Mouse (Mus musculus): ENCODE results near the gene Camk1d. TPM values are rescaled to one million over a fixed set of nuclear protein-coding genes. Genes with fewer than 3 reads are reported as not detected.

The Camk1d gene
- polyA plus RNA-seq, 1 experiment from 2014 or later = 1.0 TPM

DNA sequence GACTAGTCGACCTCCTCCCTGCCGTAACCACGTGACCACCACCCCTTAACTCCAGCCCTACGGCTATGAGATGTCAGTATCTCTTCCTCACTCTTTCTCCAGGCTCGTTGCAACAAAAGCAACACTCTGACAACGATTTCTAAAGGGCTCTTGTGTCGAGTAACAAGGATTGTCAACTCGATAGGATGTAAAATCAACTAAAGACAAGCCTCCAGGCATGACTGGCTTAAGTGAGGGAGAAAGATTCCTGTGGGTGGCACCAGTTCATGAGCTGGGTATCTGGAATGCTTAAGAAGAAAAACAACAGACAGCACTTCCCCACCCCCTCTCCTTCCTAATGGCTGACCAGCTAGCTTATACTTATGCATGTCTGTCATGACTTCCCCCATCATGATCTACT lies 15.9 kb downstream of the Camk1d start:
- Histone ChIP-seq H3K27ac (ENCODE audit: low read depth, low read length) (no peak overlapping the region), H3K9me3 (ENCODE audit: control insufficient read depth, low read length) (no peaks in the 10 kb centered on the region), H3K9ac (ENCODE audit: low read depth, low read length) (no peak overlapping the region), H3K4me1 (replicated peaks; ENCODE audit: control insufficient read depth, insufficient read depth, low read length) (no peaks in the 10 kb centered on the region; the same call in 1 of the 2 replicates), H3K27me3 (replicated peaks; ENCODE audit: control insufficient read depth, insufficient read depth, low read length) (no peaks in the 10 kb centered on the region), H3K4me3 (ENCODE audit: low read depth, low read length) (no peak overlapping the region), H3K36me3 (ENCODE audit: control insufficient read depth, insufficient read depth, low read length) (no peaks in the 10 kb centered on the region), H3K4me2 (no peak overlapping the region)
- 53% methylated on average over 8 of the region's 8 CpGs for WGBS
- no peak for ATAC-seq (replicated peaks; ENCODE audit: low FRiP score)
- no peak for DNase-seq (ENCODE audit: low spot score)

DNA sequence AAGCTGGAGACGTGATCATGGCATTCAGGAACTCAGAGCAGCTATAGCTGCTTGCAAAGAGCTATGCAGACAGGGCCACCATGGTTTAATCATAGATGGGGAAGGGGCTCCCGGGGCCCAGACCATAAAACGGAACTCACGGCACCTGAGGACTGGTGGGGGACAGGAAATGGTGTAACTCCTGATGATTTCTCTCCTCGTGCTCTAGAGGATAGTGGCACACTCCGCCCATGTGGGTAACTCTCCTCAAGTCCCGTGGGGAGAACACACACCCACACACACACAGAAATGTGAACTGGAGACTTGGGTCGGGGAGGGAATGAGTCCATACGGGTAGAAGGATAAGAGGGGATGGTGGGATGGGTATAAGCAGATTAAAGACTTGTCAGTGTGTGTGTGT lies 20.2 kb downstream of the Camk1d start:
- Histone ChIP-seq H3K27me3 (replicated peaks; ENCODE audit: control insufficient read depth, insufficient read depth, low read length) (no peaks in the 10 kb centered on the region), H3K27ac (ENCODE audit: low read depth, low read length) (no peak overlapping the region), H3K4me3 (ENCODE audit: low read depth, low read length) (no peak overlapping the region), H3K4me2 (no peak overlapping the region), H3K9ac (ENCODE audit: low read depth, low read length) (no peak overlapping the region), H3K36me3 (ENCODE audit: control insufficient read depth, insufficient read depth, low read length) (no peaks in the 10 kb centered on the region), H3K9me3 (ENCODE audit: control insufficient read depth, low read length) (no peaks in the 10 kb centered on the region), H3K4me1 (replicated peaks; ENCODE audit: control insufficient read depth, insufficient read depth, low read length) (no peaks in the 10 kb centered on the region)
- DNase-seq (ENCODE audit: low spot score) = no peak
- no peak for ATAC-seq (replicated peaks; ENCODE audit: low FRiP score)
- WGBS = 76% methylated on average over 9 of the region's 9 CpGs

GRCm38 (mm10) chr2:5691729-5692128 lies 22.6 kb downstream of the Camk1d start:
- Histone ChIP-seq H3K27me3 (replicated peaks; ENCODE audit: control insufficient read depth, insufficient read depth, low read length) (no peaks in the 10 kb centered on the region), H3K4me1 (replicated peaks; ENCODE audit: control insufficient read depth, insufficient read depth, low read length) (no peaks in the 10 kb centered on the region), H3K9ac (ENCODE audit: low read depth, low read length) (no peak overlapping the region), H3K4me2 (no peak overlapping the region), H3K36me3 (ENCODE audit: control insufficient read depth, insufficient read depth, low read length) (no peaks in the 10 kb centered on the region), H3K9me3 (ENCODE audit: control insufficient read depth, low read length) (no peaks in the 10 kb centered on the region), H3K4me3 (ENCODE audit: low read depth, low read length) (no peak overlapping the region), H3K27ac (ENCODE audit: low read depth, low read length) (no peak overlapping the region)
- WGBS = 63% methylated on average over 3 of the region's 3 CpGs
- DNase-seq (ENCODE audit: low spot score) (no peak), ATAC-seq (replicated peaks; ENCODE audit: low FRiP score) (no peak)

DNA sequence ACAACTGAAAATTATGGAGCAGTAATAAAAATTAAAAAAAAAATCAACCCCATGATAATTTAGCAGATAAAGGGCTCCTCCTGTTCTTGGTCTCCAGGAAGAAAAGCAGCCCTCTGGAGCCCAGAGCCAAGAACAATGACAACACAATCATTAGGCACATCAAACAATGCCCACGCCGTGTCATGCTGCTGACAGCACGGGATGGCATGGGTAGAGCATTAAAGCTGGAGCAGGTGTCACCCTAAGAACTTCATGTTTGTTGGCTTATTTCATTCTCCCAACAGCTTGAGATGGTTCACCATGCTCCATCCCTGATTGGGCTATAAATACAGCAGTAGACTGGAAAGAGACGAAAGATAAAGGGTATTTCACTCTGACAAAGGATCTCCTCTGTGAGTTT lies 30.9 kb downstream of the Camk1d start:
- no peak overlapping the region for H3K27ac ChIP-seq (ENCODE audit: low read depth, low read length)
- H3K4me1 ChIP-seq (replicated peaks; ENCODE audit: control insufficient read depth, insufficient read depth, low read length) = no peaks in the 10 kb centered on the region
- H3K9me3 ChIP-seq (ENCODE audit: control insufficient read depth, low read length) = no peaks in the 10 kb centered on the region
- no peak overlapping the region for H3K4me3 ChIP-seq (ENCODE audit: low read depth, low read length)
- no peak overlapping the region for H3K4me2 ChIP-seq
- ATAC-seq (replicated peaks; ENCODE audit: low FRiP score) (no peak), DNase-seq (ENCODE audit: low spot score) (no peak)
- no peaks in the 10 kb centered on the region for H3K36me3 ChIP-seq (ENCODE audit: control insufficient read depth, insufficient read depth, low read length)
- 86% methylated on average over 4 of the region's 4 CpGs for WGBS
- H3K27me3 ChIP-seq (replicated peaks; ENCODE audit: control insufficient read depth, insufficient read depth, low read length) = no peaks in the 10 kb centered on the region
- H3K9ac ChIP-seq (ENCODE audit: low read depth, low read length) = no peak overlapping the region

GRCm38 (mm10) chr2:5681909-5682308 lies 32.4 kb downstream of the Camk1d start:
- 67% methylated on average over 8 of the region's 8 CpGs for WGBS
- DNase-seq (ENCODE audit: low spot score) (no peak), ATAC-seq (replicated peaks; ENCODE audit: low FRiP score) (no peak)
- Histone ChIP-seq H3K9me3 (ENCODE audit: control insufficient read depth, low read length) (no peaks in the 10 kb centered on the region), H3K9ac (ENCODE audit: low read depth, low read length) (no peak overlapping the region), H3K27me3 (replicated peaks; ENCODE audit: control insufficient read depth, insufficient read depth, low read length) (no peaks in the 10 kb centered on the region), H3K4me1 (replicated peaks; ENCODE audit: control insufficient read depth, insufficient read depth, low read length) (0 out of 2 replicates have a peak, but pooled peaks cover 2% of the 10 kb centered on the region), H3K4me3 (ENCODE audit: low read depth, low read length) (no peak overlapping the region), H3K4me2 (no peak overlapping the region), H3K27ac (ENCODE audit: low read depth, low read length) (no peak overlapping the region), H3K36me3 (ENCODE audit: control insufficient read depth, insufficient read depth, low read length) (no peaks in the 10 kb centered on the region)

DNA sequence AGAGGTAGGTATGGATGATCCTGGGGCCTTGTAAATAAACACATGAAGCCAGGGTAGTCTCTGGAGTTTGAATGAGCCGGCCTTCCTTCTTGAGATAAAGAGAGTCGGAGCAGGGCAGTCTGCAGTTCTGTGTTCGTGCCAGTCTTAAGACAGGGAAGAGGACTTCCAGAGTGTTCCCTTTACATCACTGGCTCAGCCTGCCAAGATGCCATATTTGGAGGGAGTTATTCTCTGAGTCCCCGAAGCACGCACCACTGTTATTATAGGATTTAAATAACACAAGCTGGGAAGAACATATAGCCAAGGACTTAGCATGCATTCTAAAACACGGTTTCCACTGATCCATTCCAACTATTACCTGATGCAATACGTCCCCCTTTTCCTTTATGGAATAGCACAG lies 33.0 kb downstream of the Camk1d start:
- Histone ChIP-seq H3K9me3 (ENCODE audit: control insufficient read depth, low read length) (no peaks in the 10 kb centered on the region), H3K4me3 (ENCODE audit: low read depth, low read length) (no peak overlapping the region), H3K9ac (ENCODE audit: low read depth, low read length) (no peak overlapping the region), H3K36me3 (ENCODE audit: control insufficient read depth, insufficient read depth, low read length) (no peaks in the 10 kb centered on the region), H3K4me1 (replicated peaks; ENCODE audit: control insufficient read depth, insufficient read depth, low read length) (0 out of 2 replicates have a peak, but pooled peaks cover 2% of the 10 kb centered on the region), H3K27ac (ENCODE audit: low read depth, low read length) (no peak overlapping the region), H3K27me3 (replicated peaks; ENCODE audit: control insufficient read depth, insufficient read depth, low read length) (no peaks in the 10 kb centered on the region), H3K4me2 (no peak overlapping the region)
- 84% methylated on average over 7 of the region's 7 CpGs for WGBS
- DNase-seq (ENCODE audit: low spot score) (no peak), ATAC-seq (replicated peaks; ENCODE audit: low FRiP score) (no peak)

DNA sequence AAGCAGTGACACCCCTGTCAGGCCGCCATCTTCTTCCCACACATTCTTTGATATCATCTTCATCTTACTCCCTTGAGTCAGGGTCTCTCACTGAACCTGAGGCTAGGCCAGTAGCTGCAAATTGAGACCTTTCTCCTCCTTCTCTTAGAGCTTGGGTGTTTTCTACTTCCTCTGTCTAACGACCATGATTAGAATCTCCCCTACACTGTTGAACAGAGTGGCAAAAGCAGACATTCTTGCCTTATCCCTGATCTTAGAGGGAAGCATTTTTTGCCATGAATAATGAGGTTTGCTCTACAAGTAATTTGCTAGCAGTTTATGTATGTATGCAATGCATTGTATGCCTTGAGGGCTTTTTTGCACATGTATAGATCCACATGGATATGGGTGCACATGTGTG lies 35.3 kb downstream of the Camk1d start:
- ATAC-seq (replicated peaks; ENCODE audit: low FRiP score) = no peak
- DNase-seq (ENCODE audit: low spot score) = no peak
- WGBS = 63% methylated on average over 2 of the region's 2 CpGs
- H3K27me3 ChIP-seq (replicated peaks; ENCODE audit: control insufficient read depth, insufficient read depth, low read length) = no peaks in the 10 kb centered on the region
- no peaks in the 10 kb centered on the region for H3K9me3 ChIP-seq (ENCODE audit: control insufficient read depth, low read length)
- H3K4me2 ChIP-seq = no peak overlapping the region
- H3K4me3 ChIP-seq (ENCODE audit: low read depth, low read length) = no peak overlapping the region
- no peak overlapping the region for H3K27ac ChIP-seq (ENCODE audit: low read depth, low read length)
- 0 out of 2 replicates have a peak, but pooled peaks cover 2% of the 10 kb centered on the region for H3K4me1 ChIP-seq (replicated peaks; ENCODE audit: control insufficient read depth, insufficient read depth, low read length)
- H3K9ac ChIP-seq (ENCODE audit: low read depth, low read length) = no peak overlapping the region
- no peaks in the 10 kb centered on the region for H3K36me3 ChIP-seq (ENCODE audit: control insufficient read depth, insufficient read depth, low read length)

- Histone ChIP-seq H3K4me1 (replicated peaks; ENCODE audit: control insufficient read depth, insufficient read depth, low read length) (0 out of 2 replicates have a peak, but pooled peaks cover 2% of the 10 kb centered on the region), H3K4me2 (no peak overlapping the region), H3K9ac (ENCODE audit: low read depth, low read length) (no peak overlapping the region), H3K27me3 (replicated peaks; ENCODE audit: control insufficient read depth, insufficient read depth, low read length) (no peaks in the 10 kb centered on the region), H3K9me3 (ENCODE audit: control insufficient read depth, low read length) (no peaks in the 10 kb centered on the region), H3K4me3 (ENCODE audit: low read depth, low read length) (no peak overlapping the region), H3K27ac (ENCODE audit: low read depth, low read length) (no peak overlapping the region), H3K36me3 (ENCODE audit: control insufficient read depth, insufficient read depth, low read length) (no peaks in the 10 kb centered on the region)
- 47% methylated on average over 2 of the region's 2 CpGs for WGBS
- ATAC-seq (replicated peaks; ENCODE audit: low FRiP score) (no peak), DNase-seq (ENCODE audit: low spot score) (no peak)
Measured at GRCm38 (mm10) chr2:5677472-5677871, 36.8 kb downstream of the Camk1d start.

- Histone ChIP-seq H3K36me3 (ENCODE audit: control insufficient read depth, insufficient read depth, low read length) (no peaks in the 10 kb centered on the region), H3K9me3 (ENCODE audit: control insufficient read depth, low read length) (no peaks in the 10 kb centered on the region), H3K27ac (ENCODE audit: low read depth, low read length) (no peak overlapping the region), H3K4me3 (ENCODE audit: low read depth, low read length) (no peak overlapping the region), H3K4me1 (replicated peaks; ENCODE audit: control insufficient read depth, insufficient read depth, low read length) (0 out of 2 replicates have a peak, but pooled peaks cover 2% of the 10 kb centered on the region), H3K9ac (ENCODE audit: low read depth, low read length) (no peak overlapping the region), H3K27me3 (replicated peaks; ENCODE audit: control insufficient read depth, insufficient read depth, low read length) (no peaks in the 10 kb centered on the region), H3K4me2 (no peak overlapping the region)
- DNase-seq (ENCODE audit: low spot score) (no peak), ATAC-seq (replicated peaks; ENCODE audit: low FRiP score) (no peak)
- 67% methylated on average over 8 of the region's 8 CpGs for WGBS
Measured at GRCm38 (mm10) chr2:5676786-5677185, 37.5 kb downstream of the Camk1d start.

Measured in liver, embryonic 11.5 days (tissue).